Mouse (Mus musculus): ENCODE measurements around the gene Serpina3b.

DNA sequence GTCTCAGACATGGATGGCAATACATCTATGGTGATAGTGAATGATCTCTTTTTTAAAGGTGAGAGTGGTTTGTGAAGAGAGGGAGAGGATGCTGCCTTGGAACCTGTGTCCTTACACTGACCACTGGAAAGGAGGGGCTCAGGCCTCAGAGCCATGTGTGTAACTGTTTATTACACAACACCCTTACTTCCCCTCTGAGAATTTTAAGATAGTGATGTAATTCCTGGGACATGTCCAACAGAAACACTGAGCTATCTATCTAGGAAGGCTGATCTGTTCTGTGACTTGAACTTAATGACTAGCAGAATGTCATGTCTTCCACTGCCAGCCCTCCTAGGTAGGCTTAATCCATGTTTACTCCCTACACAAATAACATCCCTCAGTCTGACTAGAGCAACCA, 3.2 kb downstream of the Serpina3b start:
- TF ChIP-seq POLR2A (IDR thresholded peaks at IDR 0.05; ENCODE audit: borderline replicate concordance, extremely low read depth, insufficient read depth, insufficient read length, poor library complexity, severe bottlenecking) = no peak
- no peak for TF ChIP-seq CTCF (IDR thresholded peaks at IDR 0.05; ENCODE audit: borderline replicate concordance, extremely low read depth, insufficient read depth, insufficient read length)
